Mouse (Mus musculus) hematopoietic multipotent progenitor cell, adult 10-12 weeks (in vitro differentiated cells): Measurements from ENCODE around the gene Wdr83. TPM values are rescaled to one million over a fixed set of nuclear protein-coding genes. Genes with fewer than 3 reads are reported as not detected.

ENCODE experiments used
- polyA plus RNA-seq: library from polyadenylated mRNA; stranded (reverse); fragments of >175 nt; gene quantifications from 2 replicates; pipeline ENCODE4 v1.2.3, GENCODE M21; 2012; ENCODE audit warnings: low replicate concordance

Gene Wdr83
- polyA plus RNA-seq: 8.9 and 19.5 TPM in 2 replicates

GRCm38 (mm10) chr8:85081216-85081555 is at the start of gene Wdr83:
Wdr83 (minus strand) TSS chr8:85081306.

GRCm38 (mm10) chr8:85122995-85123394 is 41.9 kb upstream of the Wdr83 start, which contains the start of gene Zfp791:
Zfp791 (minus strand) TSS chr8:85123095.

GRCm38 (mm10) chr8:85083108-85083813 is 2.2 kb upstream of the Wdr83 start, which contains the start of gene Man2b1:
Man2b1 (plus strand) TSS chr8:85083270.

GRCm38 (mm10) chr8:85080532-85081215 is 432 bp downstream of the Wdr83 start, which contains the start of gene Wdr83os:
Wdr83os (plus strand) TSS chr8:85080740.

GRCm38 (mm10) chr8:85071514-85072281 is 9.4 kb downstream of the Wdr83 start, which contains the start of gene Dhps:
Dhps (plus strand) TSS chr8:85071757.

GRCm38 (mm10) chr8:85067982-85068381 is 13.1 kb downstream of the Wdr83 start, which contains the start of gene Gm5741:
Gm5741 (minus strand) TSS chr8:85067982.

GRCm38 (mm10) chr8:85059879-85060616 is 21.1 kb downstream of the Wdr83 start, which contains the start of gene Fbxw9:
Fbxw9 (plus strand) TSS chr8:85060055.

GRCm38 (mm10) chr8:85036718-85037365 is 44.3 kb downstream of the Wdr83 start, which contains the start of gene Tnpo2:
Tnpo2 (plus strand) TSS chr8:85036915.

GRCm38 (mm10) chr8:85026670-85027515 is 54.2 kb downstream of the Wdr83 start, which contains the start of gene Trir:
Trir (plus strand) TSS chr8:85026823.

GRCm38 (mm10) chr8:85025098-85025932 is 55.8 kb downstream of the Wdr83 start, which contains the start of gene Asna1:
Asna1 (minus strand) TSS chr8:85025281.

Other genes starting within 250 kb of the Wdr83 start
- 27.9 and 40.8 TPM in 2 replicates for gene Gadd45gip1, start 249.8 kb downstream of the Wdr83 start, polyA plus RNA-seq
- 457 and 479 TPM in 2 replicates for gene Rad23a, start 240.6 kb downstream of the Wdr83 start, polyA plus RNA-seq
- gene Calr, start 234.4 kb downstream of the Wdr83 start, polyA plus RNA-seq: 286 and 333 TPM in 2 replicates
- gene Farsa, start 224.3 kb downstream of the Wdr83 start, polyA plus RNA-seq: 28.3 and 50.1 TPM in 2 replicates
- 12.7 and 13.2 TPM in 2 replicates for gene Syce2, start 209.2 kb downstream of the Wdr83 start, polyA plus RNA-seq
- 22.8 and 49.5 TPM in 2 replicates for gene Gcdh, start 187.4 kb downstream of the Wdr83 start, polyA plus RNA-seq
- 15.8 and 107 TPM in 2 replicates for gene Klf1, start 179.4 kb downstream of the Wdr83 start, polyA plus RNA-seq
- 13.7 and 72.9 TPM in 2 replicates for gene Dnase2a, start 172.7 kb downstream of the Wdr83 start, polyA plus RNA-seq
- 1.4 and 2.3 TPM in 2 replicates for gene Mast1, start 143.9 kb downstream of the Wdr83 start, polyA plus RNA-seq
- not detected in 2 replicates for gene Rtbdn, start 134.3 kb downstream of the Wdr83 start, polyA plus RNA-seq
- not detected in 2 replicates for gene Gm49661, start 111.9 kb downstream of the Wdr83 start, polyA plus RNA-seq
- 10.7 and 94.5 TPM in 2 replicates for gene Prdx2, start 111.7 kb downstream of the Wdr83 start, polyA plus RNA-seq
- gene Rnaseh2a, start 111.5 kb downstream of the Wdr83 start, polyA plus RNA-seq: 196 and 282 TPM in 2 replicates
- gene Junb, start 102.6 kb downstream of the Wdr83 start, polyA plus RNA-seq: 324 and 1,538 TPM in 2 replicates
- gene Hook2, start 90.7 kb downstream of the Wdr83 start, polyA plus RNA-seq: 6.5 and 8.4 TPM in 2 replicates
- gene Best2, start 66.8 kb downstream of the Wdr83 start, polyA plus RNA-seq: not detected in 2 replicates
- gene Asna1, start 56.0 kb downstream of the Wdr83 start, polyA plus RNA-seq: 55.1 and 111 TPM in 2 replicates
- gene Trir, start 54.5 kb downstream of the Wdr83 start, polyA plus RNA-seq: 260 and 442 TPM in 2 replicates
- 9.5 and 12.9 TPM in 2 replicates for gene Tnpo2, start 44.4 kb downstream of the Wdr83 start, polyA plus RNA-seq
- gene Fbxw9, start 21.3 kb downstream of the Wdr83 start, polyA plus RNA-seq: 20.6 and 23.5 TPM in 2 replicates
- 1.1 TPM in 1 of 2 replicates, not detected in the other for gene Gm5741, start 13.3 kb downstream of the Wdr83 start, polyA plus RNA-seq
- 31.6 and 110 TPM in 2 replicates for gene Dhps, start 9.5 kb downstream of the Wdr83 start, polyA plus RNA-seq
- 5.6 and 16.3 TPM in 2 replicates for gene Wdr83os, start 566 bp downstream of the Wdr83 start, polyA plus RNA-seq
- 27.4 and 79.7 TPM in 2 replicates for gene Man2b1, start 2.0 kb upstream of the Wdr83 start, polyA plus RNA-seq
- not detected in 2 replicates for gene Zfp791, start 41.8 kb upstream of the Wdr83 start, polyA plus RNA-seq
- gene Cks1brt, start 70.6 kb upstream of the Wdr83 start, polyA plus RNA-seq: not detected in 2 replicates
- not detected in 2 replicates for gene Olfr371, start 144.7 kb upstream of the Wdr83 start, polyA plus RNA-seq
- gene Orc6, start 218.3 kb upstream of the Wdr83 start, polyA plus RNA-seq: 0.11 and 5.3 TPM in 2 replicates
- 1.5 and 4.9 TPM in 2 replicates for gene Vps35, start 218.5 kb upstream of the Wdr83 start, polyA plus RNA-seq